Mouse (Mus musculus) limb, embryonic 15.5 days (tissue): Measurements from ENCODE around the gene Skor1. TPM values are rescaled to one million over a fixed set of nuclear protein-coding genes. Genes with fewer than 3 reads are reported as not detected.

Source experiments
- ATAC-seq: fragments of 200-750 bp; cut with Nextera tagmentation; 2 replicates; pipeline ENCODE4 v1.8.0; 2017; ENCODE audit warnings: low read depth, moderate TSS enrichment; ENCODE audit not compliant: insufficient number of reproducible peaks, low FRiP score, low TSS enrichment
- H3K27ac ChIP-seq: fragments of 300-500 bp; sonication (generic); 2 replicates; pipeline ENCODE4 v1.5.1; 2015; ENCODE audit warnings: moderate library complexity, mild to moderate bottlenecking, inconsistent platforms
- H3K27me3 ChIP-seq: fragments of 300-500 bp; sonication (generic); 2 replicates; pipeline ENCODE4 v1.6.1; 2015; ENCODE audit warnings: inconsistent platforms
- H3K36me3 ChIP-seq: fragments of 300-500 bp; sonication (generic); 2 replicates; pipeline ENCODE4 v1.6.1; 2015; ENCODE audit warnings: inconsistent platforms
- H3K4me1 ChIP-seq: fragments of 300-500 bp; sonication (generic); 2 replicates; pipeline ENCODE4 v1.6.1; 2015; ENCODE audit warnings: inconsistent platforms
- H3K4me2 ChIP-seq: fragments of 300-500 bp; sonication (generic); 2 replicates; pipeline ENCODE4 v1.6.1; 2015; ENCODE audit warnings: mild to moderate bottlenecking, inconsistent platforms
- H3K4me3 ChIP-seq: fragments of 300-500 bp; sonication (generic); 2 replicates; pipeline ENCODE4 v1.5.1; 2015; ENCODE audit warnings: mild to moderate bottlenecking, inconsistent platforms
- H3K9ac ChIP-seq: fragments of 300-500 bp; sonication (generic); 2 replicates; pipeline ENCODE4 v1.6.1; 2015; ENCODE audit warnings: inconsistent platforms
- H3K9me3 ChIP-seq: fragments of 300-500 bp; sonication (generic); 2 replicates; pipeline ENCODE4 v1.6.1; 2016; ENCODE audit warnings: inconsistent platforms
- WGBS: fragments of 180-500 bp; shearing (Covaris S2); methylation state at CpG from one replicate; pipeline ENCODE4 v1.1.7; 2015; 5-methylcytosine and 5-hydroxymethylcytosine counted together
- polyA plus RNA-seq: library from polyadenylated mRNA; unstranded; fragments of >200 nt; fragmentation: Nextera tagmentation; extraction: Ambion mirVana; gene quantifications from 2 replicates; pipeline ENCODE4 v1.2.1, GENCODE M21; 2015

Gene Skor1
- polyA plus RNA-seq, 1 experiment from 2014 or later: 0.04 TPM

DNA sequence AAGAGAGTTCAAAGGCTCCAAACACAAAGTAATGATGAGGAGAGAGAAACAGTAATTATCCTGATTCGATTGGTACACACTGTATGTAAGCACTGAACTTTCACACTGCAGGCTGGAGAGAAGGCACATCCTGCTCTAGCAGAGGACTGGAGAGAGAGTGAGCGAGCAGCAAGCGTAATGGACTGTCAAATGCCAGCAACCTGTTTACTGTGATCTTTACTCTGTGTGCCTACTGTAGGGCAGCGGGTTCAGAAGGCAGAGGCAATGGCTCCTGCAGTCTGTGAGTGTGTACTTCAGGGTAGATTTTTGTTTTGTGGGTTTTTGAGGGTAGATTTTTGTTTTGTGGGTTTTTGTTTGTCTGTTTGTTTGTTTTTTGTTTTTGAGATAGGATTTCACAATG is 49.9 kb downstream of the Skor1 start:
- 0 out of 2 replicates have a peak, but pooled peaks cover 6% of the 10 kb centered on the region for H3K4me1 ChIP-seq
- 73% methylated on average over 4 of the region's 4 CpGs for WGBS
- no peak overlapping the region for H3K9ac ChIP-seq
- no peak overlapping the region for H3K4me3 ChIP-seq
- H3K27me3 ChIP-seq: no peaks in the 10 kb centered on the region
- H3K9me3 ChIP-seq: no peaks in the 10 kb centered on the region
- no peak for ATAC-seq
- H3K4me2 ChIP-seq: no peak overlapping the region
- H3K36me3 ChIP-seq: no peaks in the 10 kb centered on the region
- H3K27ac ChIP-seq: no peak overlapping the region

DNA sequence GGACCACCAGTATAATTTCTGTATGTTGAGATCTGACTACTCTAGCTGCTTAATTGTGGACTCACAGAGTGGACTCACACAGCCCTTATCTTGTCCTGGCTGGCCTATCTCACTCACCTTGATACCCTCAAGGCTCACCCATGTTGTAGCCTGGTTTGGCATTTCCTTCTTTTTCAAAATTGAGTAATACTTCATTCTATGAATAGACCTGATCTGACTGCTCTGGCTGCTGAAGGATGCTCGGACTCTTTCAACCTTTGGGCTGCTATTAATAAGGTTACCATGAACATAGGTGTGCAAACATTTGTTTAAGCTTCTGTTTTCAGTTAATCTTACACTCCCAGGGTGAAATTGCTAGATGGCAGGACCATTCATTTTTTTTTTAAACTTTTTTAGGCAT is 51.6 kb downstream of the Skor1 start:
- H3K9ac ChIP-seq: no peak overlapping the region
- no peak overlapping the region for H3K27ac ChIP-seq
- no peaks in the 10 kb centered on the region for H3K36me3 ChIP-seq
- H3K4me2 ChIP-seq: no peak overlapping the region
- no peak overlapping the region for H3K4me3 ChIP-seq
- H3K9me3 ChIP-seq: no peaks in the 10 kb centered on the region
- peaks cover 14% of the 10 kb centered on the region for H3K4me1 ChIP-seq
- WGBS: 84% methylated on average over 1 of the region's 1 CpGs
- H3K27me3 ChIP-seq: no peaks in the 10 kb centered on the region
- no peak for ATAC-seq

- 77% methylated on average over 1 of the region's 1 CpGs for WGBS
- ATAC-seq: no peak
Measured at GRCm38 (mm10) chr9:63094030-63094429, 54.7 kb downstream of the Skor1 start.

GRCm38 (mm10) chr9:63092567-63092966 is 56.2 kb downstream of the Skor1 start:
- Histone ChIP-seq H3K36me3 (no peaks in the 10 kb centered on the region), H3K9ac (no peak overlapping the region), H3K4me2 (peak overlapping the region; percentile 53), H3K27me3 (no peaks in the 10 kb centered on the region), H3K4me3 (peak overlapping the region; percentile 30), H3K4me1 (peaks cover 23% of the 10 kb centered on the region), H3K9me3 (no peaks in the 10 kb centered on the region), H3K27ac (peak overlapping the region; percentile 92)
- 3% methylated on average over 6 of the region's 6 CpGs for WGBS
- no peak for ATAC-seq

More at GRCm38 (mm10) chr9:63094030-63094429, 54.7 kb downstream of the Skor1 start:
- Histone ChIP-seq H3K4me3 (no peak overlapping the region), H3K36me3 (no peaks in the 10 kb centered on the region), H3K4me1 (peaks cover 23% of the 10 kb centered on the region), H3K27ac (no peak overlapping the region), H3K9me3 (no peaks in the 10 kb centered on the region), H3K4me2 (no peak overlapping the region), H3K27me3 (no peaks in the 10 kb centered on the region), H3K9ac (no peak overlapping the region)

- peak overlapping the region; percentile 53 for H3K4me2 ChIP-seq
- H3K9ac ChIP-seq: no peak overlapping the region
- H3K4me1 ChIP-seq: peaks cover 23% of the 10 kb centered on the region
- no peaks in the 10 kb centered on the region for H3K36me3 ChIP-seq
- peak overlapping the region; percentile 92 for H3K27ac ChIP-seq
- WGBS: 2% methylated on average over 13 of the region's 13 CpGs
- peak; percentile 86 for ATAC-seq
- peak overlapping the region; percentile 30 for H3K4me3 ChIP-seq
- H3K27me3 ChIP-seq: no peaks in the 10 kb centered on the region
- H3K9me3 ChIP-seq: no peaks in the 10 kb centered on the region
Measured at GRCm38 (mm10) chr9:63091971-63092528, 56.7 kb downstream of the Skor1 start.

DNA sequence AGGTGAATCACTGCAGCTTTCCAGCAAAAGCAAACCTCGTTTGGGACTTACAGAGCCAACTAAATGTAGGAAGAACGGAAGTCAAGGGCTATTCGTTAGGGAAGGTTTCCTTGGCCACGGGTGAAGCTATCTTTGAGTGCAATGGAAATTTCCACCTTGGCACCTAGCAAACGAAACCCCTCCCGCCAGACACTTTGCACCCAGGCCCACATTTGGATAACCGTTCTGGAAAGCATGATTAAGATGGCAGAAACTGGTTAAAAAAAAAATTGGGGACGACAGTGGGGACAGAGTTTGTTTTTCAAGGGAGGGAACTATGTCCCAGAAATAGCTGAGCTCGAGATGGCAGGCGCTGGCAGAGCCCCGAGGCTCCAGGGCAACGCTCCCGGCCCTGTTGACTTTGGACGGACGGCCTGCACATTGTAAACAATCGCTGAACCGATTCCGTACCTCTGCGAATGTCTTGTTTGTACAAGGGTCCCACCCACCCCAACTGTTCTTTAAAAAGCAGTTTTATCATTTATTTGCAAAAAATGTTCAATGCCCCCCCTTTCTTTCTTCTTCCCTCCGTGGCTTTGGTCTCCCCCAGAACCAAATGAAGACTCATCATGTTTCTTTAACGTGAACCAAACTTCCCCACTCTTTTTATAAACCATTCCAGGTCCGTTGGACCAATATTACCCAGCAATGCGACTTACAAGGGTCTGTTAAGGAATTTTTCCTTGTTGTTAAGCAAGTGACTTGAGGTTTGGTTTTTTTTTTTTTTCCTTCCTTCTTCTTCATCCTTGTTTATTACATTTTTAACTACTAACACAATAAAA is 57.5 kb downstream of the Skor1 start:
- peaks cover 23% of the 10 kb centered on the region for H3K4me1 ChIP-seq
- H3K27ac ChIP-seq: peak overlapping the region; percentile 92
- H3K36me3 ChIP-seq: no peaks in the 10 kb centered on the region
- peak overlapping the region; percentile 30 for H3K4me3 ChIP-seq
- 20% methylated on average over 23 of the region's 23 CpGs for WGBS
- no peak for ATAC-seq
- H3K9me3 ChIP-seq: no peaks in the 10 kb centered on the region
- H3K9ac ChIP-seq: no peak overlapping the region
- H3K27me3 ChIP-seq: no peaks in the 10 kb centered on the region
- peak overlapping the region; percentile 53 for H3K4me2 ChIP-seq

DNA sequence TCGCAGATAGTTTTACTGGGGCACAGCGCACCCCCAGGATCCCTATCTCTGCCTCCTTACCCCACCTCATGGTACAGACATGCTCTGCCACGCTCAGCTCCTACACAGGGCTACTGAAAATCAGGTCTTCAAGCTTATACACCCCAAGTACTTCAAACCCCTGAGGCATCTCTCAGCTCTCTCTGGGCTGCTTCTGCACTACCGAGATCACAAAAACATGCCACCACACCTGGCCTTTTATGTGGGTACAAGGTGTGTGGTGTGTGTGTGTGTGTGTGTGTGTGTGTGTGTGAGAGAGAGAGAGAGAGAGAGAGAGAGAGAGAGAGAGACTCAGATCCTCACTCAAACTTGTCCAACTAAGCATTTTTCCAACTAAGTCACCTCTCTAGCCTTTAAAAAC is 59.6 kb downstream of the Skor1 start:
- no peaks in the 10 kb centered on the region for H3K9me3 ChIP-seq
- no peak overlapping the region for H3K27ac ChIP-seq
- no peak for ATAC-seq
- no peaks in the 10 kb centered on the region for H3K27me3 ChIP-seq
- peaks cover 23% of the 10 kb centered on the region for H3K4me1 ChIP-seq
- no peak overlapping the region for H3K9ac ChIP-seq
- H3K36me3 ChIP-seq: no peaks in the 10 kb centered on the region
- no peak overlapping the region for H3K4me3 ChIP-seq
- no peak overlapping the region for H3K4me2 ChIP-seq
- WGBS: 81% methylated on average over 4 of the region's 4 CpGs

Other genes with a start within 250 kb of the Skor1 start
- gene Pias1, start 161.0 kb downstream of the Skor1 start, polyA plus RNA-seq: 55.6 and 60.4 TPM in 2 replicates
- gene Map2k5, start 228.9 kb upstream of the Skor1 start, polyA plus RNA-seq: 28.1 and 30.5 TPM in 2 replicates